Mouse (Mus musculus) fat pad, adult 2 months (tissue): ENCODE data around the gene Chmp2a.
"Not testable (repeated sequence)": the region's sequence is repeated elsewhere in the genome, so short reads cannot be mapped to it uniquely, and the experiment has no call there.

Experiments used
- DNase-seq: peaks from one replicate; pipeline ENCODE4 v3.0.0-alpha.2; 2011; ENCODE audit warnings: low read depth, low spot score; ENCODE audit errors: extremely low read depth

The Chmp2a gene

GRCm38 (mm10) chr7:13034148-13034977, at the start of gene Chmp2a:
Chmp2a (minus strand) TSS chr7:13034807.
- DNase-seq = no peak

GRCm38 (mm10) chr7:13072293-13072692, 37.7 kb upstream of the Chmp2a start:
- no peak for DNase-seq

- not testable (repeated sequence) for DNase-seq
Measured at GRCm38 (mm10) chr7:13063399-13063798, 28.8 kb upstream of the Chmp2a start.

GRCm38 (mm10) chr7:13059536-13059935, 24.9 kb upstream of the Chmp2a start:
- no peak for DNase-seq

GRCm38 (mm10) chr7:13056913-13057700, 22.5 kb upstream of the Chmp2a start:
- DNase-seq = no peak

GRCm38 (mm10) chr7:13054287-13055010, 19.8 kb upstream of the Chmp2a start, which contains the start of gene Mzf1:
Mzf1 (minus strand) TSS chr7:13054764.
- no peak for DNase-seq

- DNase-seq = no peak
Measured at GRCm38 (mm10) chr7:13053961-13054286, 19.3 kb upstream of the Chmp2a start.

GRCm38 (mm10) chr7:13053501-13053900, 18.9 kb upstream of the Chmp2a start:
- DNase-seq = no peak

GRCm38 (mm10) chr7:13053001-13053400, 18.4 kb upstream of the Chmp2a start:
- no peak for DNase-seq

GRCm38 (mm10) chr7:13046084-13046483, 11.5 kb upstream of the Chmp2a start:
- no peak for DNase-seq

- no peak for DNase-seq
Measured at GRCm38 (mm10) chr7:13044254-13044625, 9.6 kb upstream of the Chmp2a start.

- no peak for DNase-seq
Measured at GRCm38 (mm10) chr7:13043445-13044253, 9.0 kb upstream of the Chmp2a start.

- DNase-seq = no peak
Measured at GRCm38 (mm10) chr7:13043120-13043444, 8.5 kb upstream of the Chmp2a start.

GRCm38 (mm10) chr7:13042511-13042910, 7.9 kb upstream of the Chmp2a start:
- no peak for DNase-seq

- DNase-seq = no peak
Measured at GRCm38 (mm10) chr7:13041256-13041655, 6.6 kb upstream of the Chmp2a start.

GRCm38 (mm10) chr7:13039181-13039580, 4.6 kb upstream of the Chmp2a start:
- no peak for DNase-seq

- DNase-seq = no peak
Measured at GRCm38 (mm10) chr7:13038621-13039169, 4.1 kb upstream of the Chmp2a start.

- no peak for DNase-seq
Measured at GRCm38 (mm10) chr7:13037901-13038555, 3.4 kb upstream of the Chmp2a start, which contains the start of gene Ube2m. Ube2m (minus strand) TSS chr7:13038275.

- no peak for DNase-seq
Measured at GRCm38 (mm10) chr7:13037366-13037765, 2.8 kb upstream of the Chmp2a start.

- DNase-seq = no peak
Measured at GRCm38 (mm10) chr7:13036806-13037205, 2.2 kb upstream of the Chmp2a start.
